Mouse (Mus musculus) liver, adult 2 months (tissue): ENCODE data around the gene Pard3.

Experiments
- CTCF ChIP-seq: fragments of 200-500 bp; IDR thresholded peaks from 2 replicates; pipeline ENCODE4 v1.5.1; 2011; ENCODE audit warnings: low read depth, low read length, control low read depth
- POLR2A ChIP-seq: fragments of 200-500 bp; IDR thresholded peaks from 2 replicates; pipeline ENCODE4 v1.6.1; 2011; ENCODE audit warnings: low read length, control low read depth; ENCODE audit not compliant: insufficient read depth; ENCODE audit errors: extremely low read depth

DNA sequence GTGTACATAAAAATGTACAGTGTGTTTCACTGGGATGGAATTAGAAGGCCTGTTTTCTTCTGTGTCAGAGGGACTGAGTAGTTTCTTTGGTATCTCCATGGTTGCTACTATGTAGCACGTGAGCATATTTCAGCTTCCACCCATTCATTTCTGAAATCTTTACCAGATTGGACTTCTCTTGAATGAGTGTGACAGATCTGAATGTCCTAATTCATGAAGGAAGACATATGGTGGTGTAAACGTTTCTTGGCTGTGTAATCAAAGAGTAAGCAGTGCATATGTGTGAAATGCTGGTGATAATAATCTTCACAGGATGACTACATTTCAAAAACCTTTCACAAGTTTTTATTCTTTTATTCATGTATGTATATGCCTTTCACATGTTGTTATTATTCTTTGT lies 3.9 kb upstream of the Pard3 start:
- TF ChIP-seq POLR2A (no peak), CTCF (no peak)
